Mouse (Mus musculus) kidney, postnatal 4 days (tissue): ENCODE measurements at regions not wholly inside any gene's neighbourhood (a gene's known extent, or its start where the extent isn't known, plus 50 kb on each side); places are given as distances from the start of the nearest gene placed in this dataset.
A peak's percentile ranks its signal among the peaks of the same experiment; 100 is the strongest.

Experiments used
- DNase-seq, 2 experiments: peaks; one replicate each; pipeline ENCODE4 v3.0.0; 2021; ENCODE audit warnings: mixed read lengths in 2 of 2

GRCm38 (mm10) chrX:61652377-61652776, 56.9 kb upstream of the Ldoc1 start:
- DNase-seq: no peak

GRCm38 (mm10) chrX:61653077-61653476, 56.2 kb upstream of the Ldoc1 start:
- peak; percentile 1 to 2 for DNase-seq
